Mouse (Mus musculus): Measurements from ENCODE around the gene Ubxn6. TPM values are rescaled to one million over a fixed set of nuclear protein-coding genes. Genes with fewer than 3 reads are reported as not detected.

The Ubxn6 gene
- polyA plus RNA-seq, 1 experiment from 2014 or later, result 33.1 TPM

- peak; percentile 99 for DNase-seq (ENCODE audit: low spot score)
- H3K27ac ChIP-seq, result peak within 1 kb of the TSS; percentile 96
- WGBS, result under 1% methylated on average over 74 of the region's 74 CpGs
These were observed 38.5 kb downstream of the Ubxn6 start, which contains the start of gene Sh3gl1 for GRCm38 (mm10) chr17:56036176-56036900. TSS of gene Sh3gl1 (minus strand) at chr17:56036635.

DNA sequence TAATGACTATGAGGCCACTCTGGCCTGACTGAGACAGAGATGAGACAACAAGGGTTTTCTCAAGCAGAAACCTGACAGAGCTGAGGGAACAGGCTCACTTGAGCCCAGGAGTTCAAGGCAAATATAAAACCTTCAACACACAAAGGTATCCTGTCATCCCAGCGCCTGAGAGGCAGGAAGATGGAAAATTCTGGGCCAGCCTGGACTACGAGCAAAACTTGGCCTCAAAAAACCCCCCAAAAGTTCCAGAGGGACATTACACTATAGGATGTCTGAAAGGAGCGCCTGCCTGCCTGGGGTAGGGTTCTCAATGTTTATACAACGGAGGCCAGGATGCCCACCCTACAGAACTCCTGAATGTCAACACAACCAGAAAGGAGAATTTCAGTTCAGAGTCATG, 39.6 kb downstream of the Ubxn6 start:
- DNase-seq (ENCODE audit: low spot score), result no peak
- H3K4me3 ChIP-seq, result peak overlapping the region; percentile 92
- peaks cover 39% of the 10 kb centered on the region for H3K4me1 ChIP-seq
- no peaks in the 10 kb centered on the region for H3K27me3 ChIP-seq (ENCODE audit: insufficient read depth, poor library complexity, severe bottlenecking)
- no peaks in the 10 kb centered on the region for H3K9me3 ChIP-seq
- H3K27ac ChIP-seq, result 0 out of 2 replicates have a peak overlapping the region, but pooled peaks have one; percentile 96
- 74% methylated on average over 4 of the region's 4 CpGs for WGBS
- H3K36me3 ChIP-seq, result peaks cover 35% of the 10 kb centered on the region

More at GRCm38 (mm10) chr17:56036176-56036900, 38.5 kb downstream of the Ubxn6 start, which contains the start of gene Sh3gl1:
- Histone ChIP-seq H3K4me1 (peaks cover 36% of the 10 kb centered on the region), H3K9me3 (no peaks in the 10 kb centered on the region), H3K36me3 (peaks cover 30% of the 10 kb centered on the region), H3K4me3 (peak within 1 kb of the TSS; percentile 92), H3K27me3 (ENCODE audit: insufficient read depth, poor library complexity, severe bottlenecking) (no peaks in the 10 kb centered on the region)

GRCm38 (mm10) chr17:56034726-56035100, 40.1 kb downstream of the Ubxn6 start:
- no peak overlapping the region for H3K27ac ChIP-seq
- DNase-seq (ENCODE audit: low spot score), result no peak
- peak overlapping the region; percentile 92 for H3K4me3 ChIP-seq
- 91% methylated on average over 6 of the region's 6 CpGs for WGBS
- H3K4me1 ChIP-seq, result peaks cover 40% of the 10 kb centered on the region
- H3K27me3 ChIP-seq (ENCODE audit: insufficient read depth, poor library complexity, severe bottlenecking), result no peaks in the 10 kb centered on the region
- no peaks in the 10 kb centered on the region for H3K9me3 ChIP-seq
- peaks cover 39% of the 10 kb centered on the region for H3K36me3 ChIP-seq

DNA sequence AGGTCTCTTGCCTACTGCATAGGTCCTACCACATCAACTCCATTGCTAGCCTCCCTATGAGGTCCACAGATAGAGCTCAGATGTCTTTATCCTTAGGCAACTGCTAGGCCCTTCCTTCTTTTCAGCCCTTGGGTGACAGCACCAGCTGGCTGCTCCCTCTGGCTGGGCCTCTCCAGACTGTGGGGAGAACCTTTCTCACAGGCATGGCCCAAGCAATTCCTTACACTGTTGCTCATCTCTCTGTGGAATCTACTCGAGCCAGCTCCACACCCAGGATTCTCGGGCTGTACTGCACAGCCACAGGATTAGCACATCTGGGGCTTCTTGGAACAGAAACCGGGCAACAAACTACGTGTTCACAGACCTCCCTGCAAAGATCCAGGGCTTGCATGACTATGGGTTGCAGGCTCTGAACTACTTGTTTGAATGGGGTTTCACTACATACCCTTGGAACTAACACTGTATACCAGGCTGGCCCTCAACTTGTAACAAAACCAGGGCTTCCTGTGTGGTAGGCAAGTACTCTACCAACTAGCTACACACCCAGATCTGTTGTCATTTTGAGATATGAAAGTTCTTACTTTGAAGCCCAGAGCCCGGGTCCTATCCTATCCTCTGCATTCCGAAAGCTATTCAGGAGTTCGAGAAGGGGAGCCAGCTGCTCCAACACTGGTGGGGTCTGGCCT, 40.6 kb downstream of the Ubxn6 start:
- no peak for DNase-seq (ENCODE audit: low spot score)
- Histone ChIP-seq H3K36me3 (peaks cover 44% of the 10 kb centered on the region), H3K9me3 (no peaks in the 10 kb centered on the region), H3K4me1 (peaks cover 40% of the 10 kb centered on the region), H3K27ac (no peak overlapping the region), H3K4me3 (no peak overlapping the region), H3K27me3 (ENCODE audit: insufficient read depth, poor library complexity, severe bottlenecking) (no peaks in the 10 kb centered on the region)
- WGBS, result 84% methylated on average over 7 of the region's 7 CpGs

GRCm38 (mm10) chr17:56032831-56033230, 42.0 kb downstream of the Ubxn6 start:
- peaks cover 55% of the 10 kb centered on the region for H3K36me3 ChIP-seq

GRCm38 (mm10) chr17:56032127-56032733, 42.6 kb downstream of the Ubxn6 start:
- Histone ChIP-seq H3K27ac (no peak overlapping the region), H3K9me3 (no peaks in the 10 kb centered on the region), H3K4me3 (no peak overlapping the region), H3K27me3 (ENCODE audit: insufficient read depth, poor library complexity, severe bottlenecking) (no peaks in the 10 kb centered on the region), H3K4me1 (peaks cover 49% of the 10 kb centered on the region), H3K36me3 (peaks cover 58% of the 10 kb centered on the region)
- WGBS, result 76% methylated on average over 6 of the region's 6 CpGs
- no peak for DNase-seq (ENCODE audit: low spot score)

More at GRCm38 (mm10) chr17:56032831-56033230, 42.0 kb downstream of the Ubxn6 start:
- Histone ChIP-seq H3K27me3 (ENCODE audit: insufficient read depth, poor library complexity, severe bottlenecking) (no peaks in the 10 kb centered on the region), H3K9me3 (no peaks in the 10 kb centered on the region), H3K4me3 (no peak overlapping the region), H3K4me1 (peaks cover 43% of the 10 kb centered on the region), H3K27ac (no peak overlapping the region)
- DNase-seq (ENCODE audit: low spot score), result no peak
- WGBS, result 76% methylated on average over 7 of the region's 7 CpGs

DNA sequence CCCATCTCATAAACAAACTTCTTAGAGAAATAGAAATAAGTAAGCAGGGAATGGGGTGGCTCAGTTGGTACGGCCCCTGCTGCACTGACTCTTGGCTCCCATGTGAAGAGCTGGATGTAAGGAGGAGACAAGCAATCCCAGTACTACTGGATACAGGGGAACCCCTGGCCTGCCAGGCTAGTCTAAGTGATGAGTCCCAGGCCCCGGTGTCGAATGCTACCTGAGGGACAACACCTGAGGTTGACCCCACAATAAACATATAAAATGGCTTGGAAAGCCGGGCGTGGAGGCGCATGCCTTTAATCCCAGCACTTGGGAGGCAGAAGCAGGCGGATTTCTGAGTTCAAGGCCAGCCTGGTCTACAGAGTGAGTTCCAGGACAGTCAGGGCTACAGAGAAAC, 43.4 kb downstream of the Ubxn6 start:
- H3K4me3 ChIP-seq, result no peak overlapping the region
- peaks cover 57% of the 10 kb centered on the region for H3K4me1 ChIP-seq
- H3K27me3 ChIP-seq (ENCODE audit: insufficient read depth, poor library complexity, severe bottlenecking), result no peaks in the 10 kb centered on the region
- no peak for DNase-seq (ENCODE audit: low spot score)
- 90% methylated on average over 7 of the region's 7 CpGs for WGBS
- peaks cover 58% of the 10 kb centered on the region for H3K36me3 ChIP-seq
- no peaks in the 10 kb centered on the region for H3K9me3 ChIP-seq
- H3K27ac ChIP-seq, result no peak overlapping the region

- Histone ChIP-seq H3K9me3 (no peaks in the 10 kb centered on the region), H3K4me3 (no peak overlapping the region), H3K36me3 (peaks cover 58% of the 10 kb centered on the region), H3K27me3 (ENCODE audit: insufficient read depth, poor library complexity, severe bottlenecking) (no peaks in the 10 kb centered on the region), H3K27ac (no peak overlapping the region), H3K4me1 (peaks cover 62% of the 10 kb centered on the region)
- WGBS, result 54% methylated on average over 5 of the region's 5 CpGs
- no peak for DNase-seq (ENCODE audit: low spot score)
These were observed 43.9 kb downstream of the Ubxn6 start for GRCm38 (mm10) chr17:56030919-56031318.

DNA sequence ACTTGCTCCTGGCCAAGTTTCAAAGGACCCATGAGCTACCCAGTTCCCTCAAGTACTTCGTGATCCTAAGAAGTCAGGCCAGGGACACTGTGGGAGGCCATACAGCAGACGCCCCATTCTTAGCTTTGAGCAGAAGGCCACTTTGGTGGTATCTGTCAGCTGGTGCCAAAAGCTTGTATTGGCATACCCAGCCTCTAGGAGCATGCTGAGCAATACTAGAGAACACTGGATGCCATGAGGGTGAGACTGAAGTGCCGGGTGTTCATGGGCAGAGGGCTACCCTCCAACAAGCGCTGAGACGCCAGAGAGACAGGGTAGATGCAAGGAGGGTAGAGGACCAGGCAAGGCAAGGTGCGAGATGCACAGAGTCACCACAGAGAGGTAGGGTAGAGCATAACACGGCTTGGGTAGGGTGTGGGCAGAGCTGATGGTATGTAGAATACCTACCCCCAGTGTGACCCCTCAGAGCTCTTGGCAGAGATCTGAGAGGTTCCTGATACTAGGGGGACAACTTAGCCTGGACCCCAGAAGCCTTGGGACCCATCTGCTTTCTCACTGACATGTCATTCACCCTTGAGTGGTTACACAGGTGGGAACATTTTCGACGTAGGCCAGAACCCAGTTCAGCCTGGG, 44.5 kb downstream of the Ubxn6 start:
- Histone ChIP-seq H3K36me3 (peaks cover 59% of the 10 kb centered on the region), H3K27ac (no peak overlapping the region), H3K4me3 (no peak overlapping the region), H3K4me1 (peaks cover 67% of the 10 kb centered on the region), H3K9me3 (no peaks in the 10 kb centered on the region), H3K27me3 (ENCODE audit: insufficient read depth, poor library complexity, severe bottlenecking) (no peaks in the 10 kb centered on the region)
- 95% methylated on average over 9 of the region's 9 CpGs for WGBS
- no peak for DNase-seq (ENCODE audit: low spot score)

DNA sequence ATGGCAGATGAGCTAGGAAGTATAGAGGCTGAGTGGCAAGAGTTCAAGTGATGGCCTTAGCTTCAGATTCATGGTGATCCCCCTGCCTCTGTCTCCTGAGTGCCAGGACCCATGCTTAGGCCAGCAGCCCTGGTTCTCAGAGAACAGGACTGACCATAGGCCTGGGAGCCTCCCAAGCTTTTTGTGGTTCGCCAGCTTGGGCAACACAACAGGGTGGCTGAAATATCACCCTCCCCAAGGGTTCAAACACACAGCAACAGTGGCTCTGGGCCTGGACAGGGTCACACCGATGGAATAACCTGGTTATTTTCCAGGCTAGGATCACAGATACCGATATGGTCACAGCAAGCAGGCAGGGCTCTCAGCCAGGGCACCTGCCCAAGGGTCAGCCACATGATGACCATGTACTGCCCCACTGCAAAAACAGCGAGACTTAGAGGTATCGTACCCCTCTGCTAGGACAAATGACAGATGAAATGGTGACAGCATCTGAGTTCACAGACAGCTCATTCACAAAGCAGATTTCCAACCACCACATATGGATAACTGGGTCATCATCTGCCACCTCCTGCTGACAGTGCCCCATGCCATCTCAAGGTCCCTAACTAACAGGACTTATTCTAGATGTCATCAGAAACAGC, 46.9 kb downstream of the Ubxn6 start:
- 85% methylated on average over 5 of the region's 5 CpGs for WGBS
- DNase-seq (ENCODE audit: low spot score), result no peak
- H3K4me1 ChIP-seq, result peaks cover 71% of the 10 kb centered on the region
- peak overlapping the region; percentile 62 for H3K27ac ChIP-seq
- no peaks in the 10 kb centered on the region for H3K9me3 ChIP-seq
- no peaks in the 10 kb centered on the region for H3K27me3 ChIP-seq (ENCODE audit: insufficient read depth, poor library complexity, severe bottlenecking)
- H3K4me3 ChIP-seq, result no peak overlapping the region
- peaks cover 43% of the 10 kb centered on the region for H3K36me3 ChIP-seq

GRCm38 (mm10) chr17:56026881-56027280, 47.9 kb downstream of the Ubxn6 start:
- Histone ChIP-seq H3K4me3 (no peak overlapping the region), H3K4me1 (peaks cover 73% of the 10 kb centered on the region), H3K9me3 (no peaks in the 10 kb centered on the region), H3K36me3 (peaks cover 34% of the 10 kb centered on the region), H3K27me3 (ENCODE audit: insufficient read depth, poor library complexity, severe bottlenecking) (no peaks in the 10 kb centered on the region), H3K27ac (peak overlapping the region; percentile 18; the same call in 1 of the 2 replicates)
- 71% methylated on average over 1 of the region's 1 CpGs for WGBS
- DNase-seq (ENCODE audit: low spot score), result no peak

- 92% methylated on average over 1 of the region's 1 CpGs for WGBS
- peak overlapping the region; percentile 23; the same call in 1 of the 2 replicates for H3K27ac ChIP-seq
These were observed 48.5 kb downstream of the Ubxn6 start for GRCm38 (mm10) chr17:56026303-56026702.

More at GRCm38 (mm10) chr17:56026303-56026702, 48.5 kb downstream of the Ubxn6 start:
- Histone ChIP-seq H3K36me3 (peaks cover 32% of the 10 kb centered on the region), H3K4me3 (no peak overlapping the region), H3K4me1 (peaks cover 78% of the 10 kb centered on the region), H3K27me3 (ENCODE audit: insufficient read depth, poor library complexity, severe bottlenecking) (no peaks in the 10 kb centered on the region), H3K9me3 (no peaks in the 10 kb centered on the region)
- no peak for DNase-seq (ENCODE audit: low spot score)

All from heart, embryonic 10.5 days (tissue).